Mouse (Mus musculus): ENCODE data around the gene Snx3. TPM values are rescaled to one million over a fixed set of nuclear protein-coding genes. Genes with fewer than 3 reads are reported as not detected.

Gene Snx3
- polyA plus RNA-seq, 1 experiment from 2014 or later, result 275 TPM

DNA sequence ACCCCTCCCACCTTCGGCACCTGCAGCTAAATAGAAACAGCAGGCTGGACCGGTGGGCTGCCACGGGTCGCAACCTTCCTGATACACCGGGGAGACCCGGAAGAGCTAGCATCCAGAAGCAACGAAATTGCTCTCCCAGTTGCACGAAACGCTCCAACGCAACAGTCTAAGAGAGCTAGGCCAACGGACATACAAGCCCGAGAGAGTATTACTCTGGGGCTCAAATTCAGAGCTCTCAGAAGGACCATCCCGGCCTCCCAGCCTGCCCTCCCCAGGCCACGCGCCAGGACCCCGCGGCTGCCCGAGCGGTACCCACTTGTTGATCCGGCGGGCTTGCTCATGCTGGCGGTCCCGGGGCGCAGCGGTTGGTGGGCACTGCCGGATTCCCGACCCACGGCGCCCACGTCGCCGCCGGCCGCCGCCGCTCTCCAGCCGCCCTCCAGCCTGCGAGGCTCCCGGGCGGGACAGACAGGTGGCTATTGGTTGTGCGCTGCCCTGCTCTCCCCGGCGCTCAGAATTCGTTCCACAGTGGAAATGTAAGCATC lies 80.8 kb downstream of the Snx3 start:
- H3K9me3 ChIP-seq, result no peaks in the 10 kb centered on the region
- H3K27me3 ChIP-seq, result peaks cover 100% of the 10 kb centered on the region
- no peak overlapping the region for H3K9ac ChIP-seq
- no peak overlapping the region for H3K4me3 ChIP-seq
- H3K4me2 ChIP-seq, result no peak overlapping the region; the same call in 1 of the 2 replicates
- H3K27ac ChIP-seq (replicated peaks), result no peak overlapping the region
- peaks cover 35% of the 10 kb centered on the region for H3K4me1 ChIP-seq (replicated peaks)
- ATAC-seq (ENCODE audit: low read depth), result no peak
- WGBS, result under 1% methylated on average over 44 of the region's 44 CpGs
- no peaks in the 10 kb centered on the region for H3K36me3 ChIP-seq

DNA sequence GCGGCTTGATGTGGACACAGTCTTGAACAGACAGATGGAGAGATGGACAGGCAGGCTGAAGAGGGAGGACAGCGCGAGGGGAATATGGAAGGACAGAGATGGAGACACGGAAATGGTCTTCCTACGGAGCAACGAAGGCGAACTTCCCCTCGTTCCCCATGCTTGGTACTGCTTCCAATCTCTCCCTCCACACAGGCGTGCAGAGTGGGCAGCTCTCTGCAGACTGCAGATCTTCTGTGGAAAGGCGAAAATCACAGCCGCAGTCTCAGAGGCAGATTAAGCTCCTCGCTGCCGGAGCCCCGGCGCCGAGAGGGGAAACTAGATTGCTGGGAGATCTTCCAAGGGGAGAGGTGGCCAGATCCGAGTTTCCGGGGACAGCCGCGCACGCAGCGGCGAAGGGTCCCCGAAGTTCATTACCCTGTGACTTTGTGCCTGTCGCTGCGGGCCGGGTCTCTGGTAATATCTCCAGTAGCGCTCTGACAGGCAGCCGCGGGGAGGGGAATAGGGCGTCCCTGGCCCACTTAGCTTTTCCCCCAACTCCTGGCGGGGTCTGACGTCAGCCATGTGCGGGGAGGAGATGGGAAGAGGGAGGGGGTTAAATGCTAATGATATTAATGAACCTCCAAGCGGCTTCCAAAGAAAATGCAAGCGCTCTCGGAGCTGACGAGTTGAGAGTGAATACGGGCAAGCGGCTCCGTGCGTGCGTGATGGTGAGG lies 81.5 kb downstream of the Snx3 start, which contains the start of the genes Nr2e1 and Ostm1:
TSS of gene Nr2e1 (minus strand) at position 476 of the 716 bp plus-strand sequence.
TSS of gene Ostm1 (plus strand) at position 666 of the 716 bp plus-strand sequence.
- H3K9me3 ChIP-seq, result no peaks in the 10 kb centered on the region
- WGBS, result under 1% methylated on average over 43 of the region's 43 CpGs
- peak within 1 kb of the TSS; percentile 38 for H3K4me2 ChIP-seq
- H3K27ac ChIP-seq (replicated peaks), result no peak within 1 kb of the TSS
- no peaks in the 10 kb centered on the region for H3K36me3 ChIP-seq
- H3K4me1 ChIP-seq (replicated peaks), result peaks cover 35% of the 10 kb centered on the region
- peak within 1 kb of the TSS; percentile 12; the same call in 1 of the 2 replicates for H3K4me3 ChIP-seq
- H3K27me3 ChIP-seq, result peaks cover 99% of the 10 kb centered on the region
- H3K9ac ChIP-seq, result no peak within 1 kb of the TSS
- no peak for ATAC-seq (ENCODE audit: low read depth)

DNA sequence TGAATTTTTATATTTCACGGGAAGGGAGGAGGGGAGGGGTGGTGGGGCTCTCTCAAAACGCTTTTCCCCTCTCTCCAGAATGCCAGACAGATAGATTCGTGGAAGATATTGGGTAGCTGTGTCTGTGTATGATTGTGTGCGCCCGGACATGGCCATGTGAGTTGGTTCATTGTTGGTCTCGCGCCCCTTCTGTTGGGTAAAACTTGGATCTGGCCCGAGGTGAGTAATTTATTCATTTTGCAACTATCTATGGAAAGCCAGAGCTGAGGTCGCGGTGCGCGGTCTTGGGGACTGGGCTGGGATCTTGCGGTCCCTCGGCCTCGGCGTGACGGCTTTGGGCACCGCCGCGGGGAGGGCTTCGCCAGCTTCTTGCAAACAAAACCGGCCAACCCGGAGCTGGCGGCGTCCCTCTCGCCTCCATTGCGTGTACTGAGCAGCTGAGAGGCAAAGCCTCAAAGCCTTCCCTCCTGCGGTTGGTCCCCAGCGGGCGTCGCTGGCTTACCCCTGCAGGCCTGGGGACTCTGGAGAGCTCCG lies 82.1 kb downstream of the Snx3 start:
- Histone ChIP-seq H3K27me3 (peaks cover 99% of the 10 kb centered on the region), H3K4me1 (replicated peaks) (peaks cover 35% of the 10 kb centered on the region), H3K4me2 (peak overlapping the region; percentile 38), H3K9me3 (no peaks in the 10 kb centered on the region), H3K27ac (replicated peaks) (no peak overlapping the region), H3K4me3 (no peak overlapping the region), H3K9ac (no peak overlapping the region), H3K36me3 (no peaks in the 10 kb centered on the region)
- under 1% methylated on average over 32 of the region's 32 CpGs for WGBS
- no peak for ATAC-seq (ENCODE audit: low read depth)

- H3K27ac ChIP-seq (replicated peaks), result no peak overlapping the region
- no peak overlapping the region for H3K9ac ChIP-seq
- no peaks in the 10 kb centered on the region for H3K36me3 ChIP-seq
- no peaks in the 10 kb centered on the region for H3K9me3 ChIP-seq
- peaks cover 99% of the 10 kb centered on the region for H3K27me3 ChIP-seq
- ATAC-seq (ENCODE audit: low read depth), result no peak
- under 1% methylated on average over 37 of the region's 37 CpGs for WGBS
- H3K4me2 ChIP-seq, result no peak overlapping the region
- no peak overlapping the region for H3K4me3 ChIP-seq
- peaks cover 31% of the 10 kb centered on the region for H3K4me1 ChIP-seq (replicated peaks)
Observed at GRCm38 (mm10) chr10:42584436-42584983, 82.7 kb downstream of the Snx3 start.

Other genes with a start within 250 kb of the Snx3 start
- 4.2 and 4.9 TPM in 2 replicates for gene Foxo3, start 225.3 kb upstream of the Snx3 start, polyA plus RNA-seq (2015; fragmentation: Nextera tagmentation; extraction: Ambion mirVana)
- gene Afg1l, start 23.5 kb upstream of the Snx3 start, polyA plus RNA-seq (2015; fragmentation: Nextera tagmentation; extraction: Ambion mirVana), result 6.5 and 6.6 TPM in 2 replicates
- gene Nr2e1, start 81.6 kb downstream of the Snx3 start, polyA plus RNA-seq (2015; fragmentation: Nextera tagmentation; extraction: Ambion mirVana), result 0.33 TPM in 1 of 2 replicates, not detected in the other
- 29.0 and 30.8 TPM in 2 replicates for gene Ostm1, start 81.8 kb downstream of the Snx3 start, polyA plus RNA-seq (2015; fragmentation: Nextera tagmentation; extraction: Ambion mirVana)

Data from neural tube, embryonic 13.5 days (tissue).